Mouse (Mus musculus) intestine, postnatal 0 days (tissue): Measurements from ENCODE around the gene Med24. TPM values are rescaled to one million over a fixed set of nuclear protein-coding genes. Genes with fewer than 3 reads are reported as not detected.
"Not testable (repeated sequence)": the region's sequence is repeated elsewhere in the genome, so short reads cannot be mapped to it uniquely, and the experiment has no call there.

ENCODE experiments used
- ATAC-seq: fragments of 200-750 bp; cut with Nextera tagmentation; 2 replicates; pipeline ENCODE4 v1.8.0; 2017; ENCODE audit warnings: mild to moderate bottlenecking, moderate TSS enrichment, moderate library complexity
- H3K27ac ChIP-seq: fragments of 300-500 bp; sonication (generic); 2 replicates; pipeline ENCODE4 v1.5.1; 2014; ENCODE audit warnings: mild to moderate bottlenecking, low read depth, low read length, moderate library complexity
- H3K27me3 ChIP-seq: fragments of 300-500 bp; sonication (generic); replicated peaks from 2 replicates; pipeline ENCODE4 v1.6.1; 2014; ENCODE audit warnings: low read length, mixed read lengths; ENCODE audit not compliant: control insufficient read depth, insufficient read depth
- H3K36me3 ChIP-seq: fragments of 300-500 bp; sonication (generic); 2 replicates; pipeline ENCODE4 v1.6.1; 2014; ENCODE audit warnings: mild to moderate bottlenecking, moderate library complexity; ENCODE audit not compliant: control insufficient read depth, insufficient read depth
- H3K4me1 ChIP-seq: fragments of 300-500 bp; sonication (generic); replicated peaks from 2 replicates; pipeline ENCODE4 v1.6.1; 2014; ENCODE audit warnings: antibody characterized with exemption, low read length, mixed read lengths; ENCODE audit not compliant: control insufficient read depth, insufficient read depth
- H3K4me2 ChIP-seq: fragments of 300-500 bp; sonication (generic); replicated peaks from 2 replicates; pipeline ENCODE4 v1.6.1; 2014; ENCODE audit warnings: low read depth, mild to moderate bottlenecking, moderate library complexity
- H3K4me3 ChIP-seq: fragments of 300-500 bp; sonication (generic); 2 replicates; pipeline ENCODE4 v1.5.1; 2014; ENCODE audit warnings: low read depth, low read length
- H3K9ac ChIP-seq: fragments of 300-500 bp; sonication (generic); 2 replicates; pipeline ENCODE4 v1.6.1; 2014; ENCODE audit warnings: mild to moderate bottlenecking, low read depth, low read length
- H3K9me3 ChIP-seq: fragments of 300-500 bp; sonication (generic); 2 replicates; pipeline ENCODE4 v1.6.1; 2016; ENCODE audit warnings: mixed run types; ENCODE audit not compliant: control insufficient read depth
- CTCF ChIP-seq: sonication (generic); IDR thresholded peaks from 2 replicates; pipeline ENCODE4 v1.5.1; 2016; ENCODE audit warnings: low read depth, mild to moderate bottlenecking, control low read depth, antibody characterized with exemption, moderate library complexity
- WGBS: fragments of 180-500 bp; shearing (Covaris S2); extraction: QIAGEN DNeasy Blood & Tissue Kit; methylation state at CpG from one replicate; pipeline ENCODE4 v1.1.7; 2014; 5-methylcytosine and 5-hydroxymethylcytosine counted together
- polyA plus RNA-seq: library from polyadenylated mRNA; unstranded; fragments of >200 nt; fragmentation: Nextera tagmentation; extraction: Ambion mirVana; gene quantifications from 2 replicates; pipeline ENCODE4 v1.2.1, GENCODE M21; 2015

Gene Med24
- polyA plus RNA-seq, 1 experiment from 2014 or later, result 14.7 TPM

DNA sequence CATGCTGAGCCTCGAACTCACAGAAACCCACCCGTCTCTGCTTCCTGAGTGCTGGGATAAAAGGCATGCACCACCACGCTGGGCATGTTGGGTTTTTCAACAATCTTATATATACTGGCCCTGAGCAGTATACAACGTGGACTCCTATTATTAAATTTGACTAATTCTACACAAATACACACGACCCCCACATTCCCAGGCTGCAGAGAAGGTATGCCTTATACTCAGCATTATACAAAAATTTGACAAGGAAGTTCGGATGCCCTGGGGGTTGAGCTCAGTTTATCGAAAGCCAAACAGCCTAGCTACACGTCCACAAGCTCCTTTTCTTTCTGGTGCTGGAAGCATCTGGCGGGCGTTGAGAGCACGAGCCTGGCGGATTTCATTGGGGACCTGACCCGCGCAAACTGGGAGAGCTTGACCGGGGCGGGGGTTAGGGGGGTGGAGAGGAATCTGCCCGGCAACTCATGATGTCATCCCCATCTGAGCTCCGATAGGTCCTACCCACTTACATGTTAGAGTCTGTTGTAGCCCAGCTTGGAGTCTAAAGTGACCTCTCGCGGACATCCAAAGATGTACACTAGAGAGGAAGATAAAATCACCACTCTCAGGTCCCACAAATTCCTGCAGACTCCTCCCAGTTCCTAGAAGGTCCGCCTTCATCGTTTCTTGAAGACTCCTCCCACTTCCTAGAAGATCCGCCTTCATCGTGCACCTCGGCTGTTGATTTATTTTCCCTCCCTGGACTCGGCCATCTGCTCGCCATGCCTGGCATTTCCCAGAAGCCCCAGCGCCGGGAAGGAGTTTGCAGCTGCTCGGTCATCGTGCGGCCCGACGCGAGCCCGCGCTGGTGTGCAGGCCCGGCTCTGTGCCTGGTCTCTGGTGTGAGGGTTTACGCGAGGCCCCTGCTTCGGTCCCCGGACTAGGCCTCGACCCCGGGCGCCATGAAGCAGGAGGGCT is 47.2 kb downstream of the Med24 start, which contains the start of gene Psmd3:
Gene Psmd3, plus strand, starts transcription at position 769 of the 960 bp plus-strand sequence.
- peak; percentile 67 for TF ChIP-seq CTCF
- H3K9ac ChIP-seq, result peak within 1 kb of the TSS; percentile 99
- H3K4me3 ChIP-seq, result peak within 1 kb of the TSS; percentile 95
- peak within 1 kb of the TSS; percentile 82 for H3K27ac ChIP-seq
- no peaks in the 10 kb centered on the region for H3K9me3 ChIP-seq
- peak within 1 kb of the TSS; percentile 86 for H3K4me2 ChIP-seq
- WGBS, result 3% methylated on average over 45 of the region's 45 CpGs
- peak; percentile 92 for ATAC-seq
- H3K4me1 ChIP-seq, result no peaks in the 10 kb centered on the region
- H3K36me3 ChIP-seq, result peaks cover 20% of the 10 kb centered on the region
- no peaks in the 10 kb centered on the region for H3K27me3 ChIP-seq

DNA sequence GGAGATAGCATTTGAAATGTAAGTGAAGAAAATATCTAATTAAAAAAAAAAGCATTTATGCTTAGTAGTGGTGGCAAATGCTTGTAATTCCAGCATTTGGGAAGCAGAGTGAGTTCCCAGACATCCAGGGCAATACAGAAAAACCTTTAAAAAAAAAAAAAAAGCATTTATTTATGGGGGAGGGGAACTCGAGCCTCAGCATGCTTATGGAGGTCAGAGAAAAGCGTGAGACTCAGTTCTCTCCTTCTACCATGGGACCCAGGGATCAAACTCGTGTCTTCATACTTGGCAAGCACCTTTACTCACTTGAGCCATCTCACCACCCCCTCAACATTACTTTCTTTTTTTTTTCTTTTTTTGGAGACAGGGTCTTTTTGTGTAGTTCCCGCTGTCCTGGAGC is 48.0 kb downstream of the Med24 start:
- H3K9me3 ChIP-seq, result no peaks in the 10 kb centered on the region
- no peaks in the 10 kb centered on the region for H3K27me3 ChIP-seq
- no peaks in the 10 kb centered on the region for H3K4me1 ChIP-seq
- H3K4me3 ChIP-seq, result no peak overlapping the region
- peaks cover 11% of the 10 kb centered on the region for H3K36me3 ChIP-seq
- H3K9ac ChIP-seq, result no peak overlapping the region
- no peak for ATAC-seq
- H3K27ac ChIP-seq, result no peak overlapping the region
- H3K4me2 ChIP-seq, result no peak overlapping the region; the same call in 1 of the 2 replicates
- no peak for TF ChIP-seq CTCF
- WGBS, result 76% methylated on average over 4 of the region's 4 CpGs

DNA sequence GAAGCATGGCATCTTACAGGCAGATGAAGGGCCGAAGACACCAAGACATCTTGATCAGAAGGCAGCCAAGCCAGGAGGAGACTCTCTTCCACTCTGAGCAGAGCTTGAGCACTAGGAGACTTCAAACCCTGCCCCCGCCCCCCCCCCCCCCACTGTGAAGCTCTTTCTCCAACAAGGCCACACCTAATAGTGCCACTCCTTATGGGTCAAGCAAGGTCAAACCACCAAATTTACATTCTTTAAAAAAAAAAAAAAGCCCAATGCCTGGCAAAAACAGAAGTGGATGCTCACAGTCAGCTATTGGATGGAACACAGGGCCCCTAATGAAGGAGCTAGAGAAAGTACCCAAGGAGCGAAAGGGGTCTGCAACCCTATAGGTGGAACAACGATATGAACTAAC is 48.6 kb downstream of the Med24 start:
- H3K27me3 ChIP-seq, H3K4me2 ChIP-seq, H3K4me3 ChIP-seq, H3K9me3 ChIP-seq, H3K36me3 ChIP-seq, H3K4me1 ChIP-seq, ATAC-seq, H3K9ac ChIP-seq, H3K27ac ChIP-seq: not testable (repeated sequence)
- 85% methylated on average over 4 of the region's 4 CpGs for WGBS

DNA sequence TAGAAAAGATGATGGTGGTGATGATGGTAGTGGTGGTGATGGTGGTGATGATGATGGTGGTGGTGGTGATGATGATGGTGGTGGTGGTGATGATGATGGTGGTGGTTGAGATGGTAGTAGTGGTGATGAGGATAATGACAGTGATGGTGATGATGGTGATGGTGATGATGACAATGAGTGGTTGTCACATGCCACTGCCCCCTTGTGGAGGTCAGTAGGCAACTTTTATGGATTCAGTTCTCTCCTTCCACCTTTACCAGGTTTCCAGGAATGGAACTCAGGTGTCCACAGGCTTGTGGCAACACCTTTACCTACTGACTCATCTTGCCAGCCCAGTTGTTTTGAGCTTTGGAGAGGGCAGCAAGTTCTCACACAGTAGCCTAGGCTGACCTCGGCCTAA is 49.2 kb downstream of the Med24 start:
- ATAC-seq, result no peak
- 82% methylated on average over 1 of the region's 1 CpGs for WGBS
- Histone ChIP-seq H3K27ac (no peak overlapping the region), H3K4me1 (no peaks in the 10 kb centered on the region), H3K36me3 (no peaks in the 10 kb centered on the region), H3K9me3 (no peaks in the 10 kb centered on the region), H3K27me3 (no peaks in the 10 kb centered on the region), H3K4me2 (no peak overlapping the region), H3K9ac (no peak overlapping the region), H3K4me3 (no peak overlapping the region)
- peak; percentile 55 for TF ChIP-seq CTCF

DNA sequence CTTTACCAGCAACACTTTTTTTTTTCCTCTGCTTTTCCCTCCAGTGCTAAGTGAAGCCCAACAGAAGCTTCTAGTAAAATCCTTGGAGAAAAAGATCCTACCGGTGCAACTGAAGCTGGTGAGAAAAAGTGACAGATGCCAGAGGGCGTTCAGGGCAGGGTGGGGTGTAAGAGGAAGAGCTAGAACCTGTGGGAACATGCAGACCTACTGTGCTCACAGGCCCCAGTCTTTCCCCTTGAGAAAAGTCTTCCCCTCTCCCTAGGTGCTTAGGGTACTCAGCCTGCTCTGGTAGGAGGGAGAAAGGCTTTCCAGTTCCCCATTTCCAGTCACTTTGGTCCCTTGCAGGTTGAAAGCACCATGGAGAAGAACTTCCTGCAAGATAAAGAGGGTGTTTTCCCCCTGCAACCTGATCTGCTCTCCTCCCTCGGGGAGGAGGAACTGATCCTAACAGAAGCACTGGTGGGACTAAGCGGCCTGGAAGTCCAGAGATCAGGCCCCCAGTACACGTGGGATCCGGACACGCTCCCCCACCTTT is 53.3 kb downstream of the Med24 start:
- Histone ChIP-seq H3K27ac (no peak overlapping the region), H3K4me2 (no peak overlapping the region), H3K9me3 (no peaks in the 10 kb centered on the region), H3K27me3 (no peaks in the 10 kb centered on the region), H3K36me3 (no peaks in the 10 kb centered on the region), H3K4me3 (no peak overlapping the region), H3K9ac (no peak overlapping the region), H3K4me1 (no peaks in the 10 kb centered on the region)
- WGBS, result 38% methylated on average over 7 of the region's 7 CpGs
- TF ChIP-seq CTCF, result no peak
- ATAC-seq, result no peak

DNA sequence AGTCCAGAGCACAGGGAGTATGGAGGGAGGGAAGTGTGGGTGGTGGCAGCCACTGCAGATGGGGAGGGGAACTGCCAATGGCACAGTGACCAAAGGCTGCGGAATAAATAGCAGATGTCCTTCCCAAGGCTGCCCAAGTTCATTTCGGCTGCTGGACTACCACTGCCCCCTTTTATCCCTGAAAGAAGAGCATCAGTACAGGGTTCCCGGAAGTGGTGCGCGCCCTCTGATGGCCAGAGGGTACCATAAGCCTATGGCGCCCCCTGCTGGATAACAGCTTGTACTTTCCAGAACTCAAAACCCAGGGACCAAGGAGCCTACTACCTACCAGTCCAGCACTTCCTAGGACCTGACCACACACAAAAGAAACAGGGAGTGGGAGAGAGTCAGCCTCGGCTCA is 56.1 kb downstream of the Med24 start:
- H3K4me3 ChIP-seq, H3K9me3 ChIP-seq, H3K27me3 ChIP-seq, H3K27ac ChIP-seq, H3K36me3 ChIP-seq, H3K9ac ChIP-seq, H3K4me2 ChIP-seq, H3K4me1 ChIP-seq: not testable (repeated sequence)
- WGBS, result 4% methylated on average over 6 of the region's 7 CpGs
- ATAC-seq, result peak; percentile 39; the same call in 1 of the 2 replicates
- TF ChIP-seq CTCF, result peak; percentile 76
